Mouse (Mus musculus) frontal cortex, postnatal 36 days (tissue): ENCODE measurements around the gene Cort.
A peak's percentile ranks its signal among the peaks of the same experiment; 100 is the strongest.
"Not testable (repeated sequence)": the region's sequence is repeated elsewhere in the genome, so short reads cannot be mapped to it uniquely, and the experiment has no call there.

Experiments used
- DNase-seq, 2 experiments: peaks; one replicate each; pipeline ENCODE4 v3.0.0; 2022; ENCODE audit warnings: low spot score in 2 of 2

The Cort gene

GRCm38 (mm10) chr4:149126663-149127062 is at the start of gene Cort:
TSS of gene Cort (minus strand) at chr4:149126763.
- DNase-seq, result no peak

- DNase-seq, result no peak
Measured at GRCm38 (mm10) chr4:149173661-149174060, 47.1 kb upstream of the Cort start.

GRCm38 (mm10) chr4:149172666-149173065 is 46.1 kb upstream of the Cort start:
- DNase-seq, result no peak

- DNase-seq, result no peak
Measured at GRCm38 (mm10) chr4:149172083-149172482, 45.5 kb upstream of the Cort start.

- DNase-seq, result no peak
Measured at GRCm38 (mm10) chr4:149171581-149171981, 45.0 kb upstream of the Cort start.

GRCm38 (mm10) chr4:149170394-149170931 is 43.9 kb upstream of the Cort start:
- DNase-seq, result no peak

- not testable (repeated sequence) for DNase-seq
Measured at GRCm38 (mm10) chr4:149169926-149170325, 43.4 kb upstream of the Cort start.

- DNase-seq, result no peak
Measured at GRCm38 (mm10) chr4:149168016-149168415, 41.5 kb upstream of the Cort start.

- DNase-seq, result no peak
Measured at GRCm38 (mm10) chr4:149166957-149167611, 40.5 kb upstream of the Cort start.

GRCm38 (mm10) chr4:149166215-149166946 is 39.8 kb upstream of the Cort start, which contains the start of gene Pgd:
TSS of gene Pgd (minus strand) at chr4:149166771.
- DNase-seq, result peak; percentile 94 to 98

GRCm38 (mm10) chr4:149164150-149164549 is 37.6 kb upstream of the Cort start:
- no peak for DNase-seq

- DNase-seq, result no peak
Measured at GRCm38 (mm10) chr4:149163196-149163595, 36.6 kb upstream of the Cort start.

GRCm38 (mm10) chr4:149161166-149161565 is 34.6 kb upstream of the Cort start:
- DNase-seq, result no peak

GRCm38 (mm10) chr4:149159891-149160290 is 33.3 kb upstream of the Cort start:
- no peak for DNase-seq

GRCm38 (mm10) chr4:149159203-149159602 is 32.6 kb upstream of the Cort start:
- no peak for DNase-seq

- no peak for DNase-seq
Measured at GRCm38 (mm10) chr4:149157415-149157973, 30.9 kb upstream of the Cort start.

- DNase-seq, result no peak
Measured at GRCm38 (mm10) chr4:149155711-149156110, 29.1 kb upstream of the Cort start.

- DNase-seq, result no peak
Measured at GRCm38 (mm10) chr4:149154859-149155258, 28.3 kb upstream of the Cort start.

GRCm38 (mm10) chr4:149150721-149151120 is 24.2 kb upstream of the Cort start:
- DNase-seq, result no peak

GRCm38 (mm10) chr4:149150256-149150655 is 23.7 kb upstream of the Cort start:
- DNase-seq, result no peak

GRCm38 (mm10) chr4:149149611-149150010 is 23.0 kb upstream of the Cort start:
- no peak for DNase-seq

- no peak for DNase-seq
Measured at GRCm38 (mm10) chr4:149149196-149149595, 22.6 kb upstream of the Cort start.

- no peak for DNase-seq
Measured at GRCm38 (mm10) chr4:149148084-149148483, 21.5 kb upstream of the Cort start.
